16 mouse cellular contexts compared by ENCODE assay signal in genomic region chr19:47549584-47549983, GRCm38 (mm10).
"Had no signal": no experiment of that assay in that cellular context is flagged by ENCODE, and none has a peak within 500 bp of the region (broad histone marks: within the 10 kb centered on the region; RNA-seq: fewer than 3 reads in every experiment).

No protein-coding gene starts in this region.

- H3K4me3 ChIP-seq: midbrain, embryonic 10.5 days; midbrain, embryonic 12.5 days; myocyte had no signal

- DNase-seq: lung, adult 18-20 months; lung, embryonic 14.5 days; lung, postnatal 10 days; lung, postnatal 4 days; midbrain, embryonic 14.5 days; retina, postnatal 1 day; right cerebral cortex, postnatal 25 days; right cerebral cortex, postnatal 4 days; spleen, adult 18-20 months; thymus, adult 18-20 months; thymus, postnatal 14 days; thymus, postnatal 36 days had no signal

- H3K36me3 ChIP-seq: midbrain, embryonic 10.5 days; midbrain, embryonic 12.5 days had no signal

- ATAC-seq: midbrain, embryonic 16.5 days had no signal

- H3K4me2 ChIP-seq: lung, embryonic 14.5 days; midbrain, embryonic 12.5 days had no signal

- H3K4me1 ChIP-seq: midbrain, embryonic 10.5 days; midbrain, embryonic 12.5 days had no signal

- H3K27ac ChIP-seq: midbrain, embryonic 10.5 days; midbrain, embryonic 12.5 days had no signal

- H3K9me3 ChIP-seq: midbrain, embryonic 12.5 days had no signal

- H3K9ac ChIP-seq: lung, embryonic 14.5 days; midbrain, embryonic 12.5 days had no signal
